Mouse (Mus musculus): Measurements from ENCODE around the gene Dnlz. TPM values are rescaled to one million over a fixed set of nuclear protein-coding genes. Genes with fewer than 3 reads are reported as not detected.

Gene Dnlz
- polyA plus RNA-seq (2012; rRNA removed): 37.9 and 38.0 TPM in 2 replicates

DNA sequence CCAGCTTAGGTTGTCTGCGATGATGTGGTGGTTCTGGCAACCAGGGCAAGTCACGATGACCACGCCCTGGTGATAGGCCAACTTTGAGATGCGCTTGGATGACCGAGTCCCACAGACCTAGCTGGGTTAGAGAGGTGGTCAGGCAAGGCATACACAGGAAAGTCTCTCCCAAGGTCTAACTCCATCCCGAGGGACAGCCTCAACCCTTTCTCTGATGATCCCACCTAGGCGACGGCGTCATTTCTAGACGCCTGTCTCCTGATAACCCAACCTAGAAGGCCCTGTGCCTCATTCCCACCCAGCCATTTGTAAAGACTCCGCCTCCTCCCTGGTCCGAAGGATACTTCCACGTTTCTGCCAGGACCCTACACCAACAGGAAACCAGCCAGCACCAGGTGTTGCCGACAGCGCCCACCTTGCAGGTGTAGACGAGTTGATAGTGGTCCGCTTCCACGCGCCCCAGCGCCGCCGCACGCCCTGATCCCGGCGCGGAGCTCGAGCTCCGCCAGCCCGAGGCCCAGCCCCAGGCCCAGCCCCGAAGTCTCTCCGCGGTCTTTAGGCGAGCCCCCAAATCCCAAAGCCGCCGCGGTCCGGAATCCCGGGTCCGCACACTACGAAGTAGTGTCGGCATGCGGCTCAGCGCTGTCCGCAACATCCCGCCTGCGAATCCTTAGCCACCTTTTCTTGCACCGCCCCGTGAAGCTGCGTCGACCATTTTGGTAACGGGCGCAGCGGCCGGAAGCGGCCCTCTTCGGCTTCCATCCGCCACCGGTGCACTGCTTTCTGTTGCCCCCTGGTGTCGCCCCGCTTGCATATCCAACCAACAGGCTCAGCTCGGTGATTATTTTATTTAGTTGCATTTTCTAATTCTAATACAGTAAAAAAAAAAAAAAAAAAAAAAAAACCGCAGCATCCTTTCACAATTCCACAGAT, at the start of gene Dnlz:
Dnlz (minus strand) TSS at position 753 of the 933 bp plus-strand sequence.
- H3K27ac ChIP-seq (ENCODE audit: insufficient read depth, low read length): peak within 1 kb of the TSS; percentile 70
- peaks cover 8% of the 10 kb centered on the region; the same call in 1 of the 2 replicates for H3K4me1 ChIP-seq (ENCODE audit: control insufficient read depth, insufficient read depth, low read length)
- peak within 1 kb of the TSS; percentile 69 for H3K4me3 ChIP-seq (ENCODE audit: insufficient read depth, low read length)
- TF ChIP-seq CTCF (IDR thresholded peaks at IDR 0.05; ENCODE audit: extremely low read depth, insufficient read depth, low read length): peak; percentile 60
- TF ChIP-seq POLR2A (IDR thresholded peaks at IDR 0.05; ENCODE audit: extremely low read depth, insufficient read depth, low read length): peak; percentile 52

GRCm38 (mm10) chr2:26401023-26401422, 49.1 kb upstream of the Dnlz start:
- Histone ChIP-seq H3K4me1 (ENCODE audit: control insufficient read depth, insufficient read depth, low read length) (peaks cover 1% of the 10 kb centered on the region; the same call in 1 of the 2 replicates), H3K27ac (ENCODE audit: insufficient read depth, low read length) (no peak overlapping the region), H3K4me3 (ENCODE audit: insufficient read depth, low read length) (no peak overlapping the region)
- TF ChIP-seq POLR2A (IDR thresholded peaks at IDR 0.05; ENCODE audit: extremely low read depth, insufficient read depth, low read length): no peak
- TF ChIP-seq CTCF (IDR thresholded peaks at IDR 0.05; ENCODE audit: extremely low read depth, insufficient read depth, low read length): no peak

GRCm38 (mm10) chr2:26400296-26400695, 48.4 kb upstream of the Dnlz start:
- Histone ChIP-seq H3K4me1 (ENCODE audit: control insufficient read depth, insufficient read depth, low read length) (no peaks in the 10 kb centered on the region), H3K27ac (ENCODE audit: insufficient read depth, low read length) (no peak overlapping the region), H3K4me3 (ENCODE audit: insufficient read depth, low read length) (no peak overlapping the region)
- TF ChIP-seq POLR2A (IDR thresholded peaks at IDR 0.05; ENCODE audit: extremely low read depth, insufficient read depth, low read length) (no peak), CTCF (IDR thresholded peaks at IDR 0.05; ENCODE audit: extremely low read depth, insufficient read depth, low read length) (no peak)

DNA sequence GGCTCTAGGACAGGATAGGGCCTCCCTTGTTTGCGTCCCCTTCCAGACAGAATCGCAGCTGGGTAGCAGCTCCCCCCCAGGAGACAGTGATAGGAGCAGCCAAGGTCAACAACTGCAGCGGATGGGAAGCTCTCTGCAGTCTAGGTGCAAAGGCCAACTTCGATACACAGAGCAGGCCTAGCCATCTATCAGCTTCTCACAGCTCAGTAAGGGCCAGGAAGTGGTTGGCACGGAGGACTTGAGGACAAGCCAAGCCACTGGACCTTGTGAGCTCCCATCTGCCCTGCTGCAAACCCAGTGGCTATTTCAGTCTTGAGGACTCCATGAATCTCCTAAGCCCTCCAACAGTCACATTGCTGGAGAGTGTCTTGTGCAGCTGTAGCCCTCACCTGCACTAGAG, 47.7 kb upstream of the Dnlz start:
- TF ChIP-seq CTCF (IDR thresholded peaks at IDR 0.05; ENCODE audit: extremely low read depth, insufficient read depth, low read length): no peak
- no peak for TF ChIP-seq POLR2A (IDR thresholded peaks at IDR 0.05; ENCODE audit: extremely low read depth, insufficient read depth, low read length)
- Histone ChIP-seq H3K4me3 (ENCODE audit: insufficient read depth, low read length) (no peak overlapping the region), H3K27ac (ENCODE audit: insufficient read depth, low read length) (no peak overlapping the region), H3K4me1 (ENCODE audit: control insufficient read depth, insufficient read depth, low read length) (no peaks in the 10 kb centered on the region)

GRCm38 (mm10) chr2:26398978-26399377, 47.1 kb upstream of the Dnlz start:
- no peak overlapping the region for H3K27ac ChIP-seq (ENCODE audit: insufficient read depth, low read length)
- peak; percentile 31; the same call in 1 of the 2 replicates for TF ChIP-seq POLR2A (IDR thresholded peaks at IDR 0.05; ENCODE audit: extremely low read depth, insufficient read depth, low read length)
- TF ChIP-seq CTCF (IDR thresholded peaks at IDR 0.05; ENCODE audit: extremely low read depth, insufficient read depth, low read length): no peak
- no peaks in the 10 kb centered on the region for H3K4me1 ChIP-seq (ENCODE audit: control insufficient read depth, insufficient read depth, low read length)
- H3K4me3 ChIP-seq (ENCODE audit: insufficient read depth, low read length): no peak overlapping the region

DNA sequence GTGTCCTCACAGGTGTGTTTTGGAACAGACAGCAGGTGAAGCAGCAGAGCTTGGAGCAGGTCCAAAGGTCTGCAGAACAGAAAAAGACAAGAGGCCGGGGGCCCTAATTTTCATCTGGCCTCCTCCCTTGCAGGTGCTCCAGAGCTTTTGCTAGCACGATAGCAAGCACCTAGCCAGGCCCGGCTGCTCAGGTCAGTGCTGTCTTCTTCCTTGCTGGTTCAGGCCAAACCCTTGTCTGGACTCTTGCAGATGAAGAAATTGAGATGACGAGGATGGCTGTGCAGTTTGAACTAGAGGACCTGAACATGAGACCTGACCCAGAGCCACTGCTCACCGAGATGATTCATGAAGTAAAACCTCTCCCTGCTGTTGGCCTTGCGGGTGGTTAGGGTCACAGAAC, 39.7 kb upstream of the Dnlz start:
- TF ChIP-seq CTCF (IDR thresholded peaks at IDR 0.05; ENCODE audit: extremely low read depth, insufficient read depth, low read length) (no peak), POLR2A (IDR thresholded peaks at IDR 0.05; ENCODE audit: extremely low read depth, insufficient read depth, low read length) (no peak)
- peaks cover 7% of the 10 kb centered on the region; the same call in 1 of the 2 replicates for H3K4me1 ChIP-seq (ENCODE audit: control insufficient read depth, insufficient read depth, low read length)
- no peak overlapping the region for H3K27ac ChIP-seq (ENCODE audit: insufficient read depth, low read length)
- no peak overlapping the region for H3K4me3 ChIP-seq (ENCODE audit: insufficient read depth, low read length)

DNA sequence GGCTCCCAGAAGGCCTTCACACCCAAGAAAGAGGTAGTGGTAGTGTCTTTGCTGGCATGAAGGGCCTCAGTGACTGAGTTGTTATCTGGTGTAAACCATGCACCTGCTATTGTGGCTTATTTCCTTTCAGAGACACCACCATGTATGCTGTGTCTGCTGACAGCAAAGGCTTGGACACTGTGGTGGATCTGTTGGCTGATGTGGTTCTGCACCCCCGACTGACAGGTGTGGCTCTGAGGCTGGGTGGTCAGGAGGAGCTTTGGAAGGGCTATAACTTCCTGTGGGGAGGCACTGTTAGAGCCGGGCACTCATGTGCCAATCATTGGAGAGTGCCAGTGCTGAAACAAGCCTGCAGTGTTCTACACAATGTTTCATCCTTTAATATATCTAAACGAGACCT, 39.0 kb upstream of the Dnlz start:
- no peak for TF ChIP-seq POLR2A (IDR thresholded peaks at IDR 0.05; ENCODE audit: extremely low read depth, insufficient read depth, low read length)
- TF ChIP-seq CTCF (IDR thresholded peaks at IDR 0.05; ENCODE audit: extremely low read depth, insufficient read depth, low read length): no peak
- Histone ChIP-seq H3K4me3 (ENCODE audit: insufficient read depth, low read length) (no peak overlapping the region; the same call in 1 of the 2 replicates), H3K4me1 (ENCODE audit: control insufficient read depth, insufficient read depth, low read length) (peaks cover 7% of the 10 kb centered on the region; the same call in 1 of the 2 replicates), H3K27ac (ENCODE audit: insufficient read depth, low read length) (no peak overlapping the region)

- TF ChIP-seq CTCF (IDR thresholded peaks at IDR 0.05; ENCODE audit: extremely low read depth, insufficient read depth, low read length) (no peak), POLR2A (IDR thresholded peaks at IDR 0.05; ENCODE audit: extremely low read depth, insufficient read depth, low read length) (peak; percentile 65; the same call in 1 of the 2 replicates)
- H3K4me1 ChIP-seq (ENCODE audit: control insufficient read depth, insufficient read depth, low read length): peaks cover 7% of the 10 kb centered on the region; the same call in 1 of the 2 replicates
- H3K4me3 ChIP-seq (ENCODE audit: insufficient read depth, low read length): peak within 1 kb of the TSS; percentile 96
- H3K27ac ChIP-seq (ENCODE audit: insufficient read depth, low read length): peak within 1 kb of the TSS; percentile 48
These were observed 37.3 kb upstream of the Dnlz start, which contains the start of the genes Entr1 and Pmpca for GRCm38 (mm10) chr2:26389154-26389690. Gene Entr1, minus strand, starts transcription at chr2:26389316. Gene Pmpca, plus strand, starts transcription at chr2:26389339.

- H3K4me3 ChIP-seq (ENCODE audit: insufficient read depth, low read length): peak overlapping the region; percentile 96
- no peak for TF ChIP-seq POLR2A (IDR thresholded peaks at IDR 0.05; ENCODE audit: extremely low read depth, insufficient read depth, low read length)
- TF ChIP-seq CTCF (IDR thresholded peaks at IDR 0.05; ENCODE audit: extremely low read depth, insufficient read depth, low read length): no peak
- peaks cover 7% of the 10 kb centered on the region; the same call in 1 of the 2 replicates for H3K4me1 ChIP-seq (ENCODE audit: control insufficient read depth, insufficient read depth, low read length)
- H3K27ac ChIP-seq (ENCODE audit: insufficient read depth, low read length): no peak overlapping the region
These were observed 36.8 kb upstream of the Dnlz start for GRCm38 (mm10) chr2:26388682-26389153.

All from cortical plate, adult 2 months (tissue).